Mouse (Mus musculus): ENCODE results near the gene Zdhhc14. TPM values are rescaled to one million over a fixed set of nuclear protein-coding genes. Genes with fewer than 3 reads are reported as not detected.
A peak's percentile ranks its signal among the peaks of the same experiment; 100 is the strongest.

The Zdhhc14 gene
- polyA plus RNA-seq, 1 experiment from 2014 or later, result 1.4 TPM

DNA sequence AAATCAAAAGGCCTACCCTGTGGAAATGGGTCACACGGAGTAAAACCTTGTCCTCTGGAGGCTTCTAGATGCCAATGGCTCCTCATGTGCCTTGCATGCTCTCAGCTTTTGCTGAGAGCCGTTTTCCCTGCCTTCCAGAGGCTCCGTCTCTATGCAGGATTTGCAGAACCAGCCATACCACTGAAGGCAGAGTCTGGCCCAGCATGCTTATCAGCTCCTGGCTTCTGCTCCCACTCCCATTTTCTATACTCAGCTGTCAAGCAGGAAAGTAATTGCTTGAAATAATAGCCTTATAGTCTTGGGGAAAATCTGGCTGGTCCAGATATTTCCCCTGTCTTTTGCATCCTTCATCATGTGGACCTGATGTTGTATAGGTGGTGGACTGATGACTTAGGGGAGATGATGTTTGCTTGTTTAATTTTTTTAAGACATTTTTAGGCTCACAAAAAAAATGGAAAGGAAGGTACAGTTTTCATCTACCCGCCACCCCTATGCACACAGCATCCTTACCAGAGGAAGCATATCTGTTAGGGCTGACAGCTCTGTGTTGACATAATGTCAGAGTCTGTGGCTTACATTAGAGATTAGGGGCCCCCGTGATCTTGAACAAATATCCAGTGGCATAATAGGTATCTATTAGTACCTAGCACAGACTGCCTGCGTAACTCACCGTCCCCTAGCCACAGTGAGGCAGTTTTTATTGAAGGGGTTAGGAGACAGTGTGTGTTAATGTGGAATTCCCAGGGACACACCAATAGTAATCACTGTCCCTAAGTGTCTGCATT is 218.2 kb downstream of the Zdhhc14 start:
- TF ChIP-seq CTCF (IDR thresholded peaks at IDR 0.05; ENCODE audit: low read depth), result no peak
- no peaks in the 10 kb centered on the region for H3K9me3 ChIP-seq (ENCODE audit: control insufficient read depth)
- WGBS, result 46% methylated on average over 7 of the region's 7 CpGs
- H3K27ac ChIP-seq (ENCODE audit: low read depth, low read length), result no peak overlapping the region
- no peak overlapping the region for H3K9ac ChIP-seq (ENCODE audit: low read depth, low read length)
- no peaks in the 10 kb centered on the region for H3K4me1 ChIP-seq (replicated peaks; ENCODE audit: control insufficient read depth, insufficient read depth, low read length)
- H3K4me3 ChIP-seq (ENCODE audit: low read depth, low read length), result no peak overlapping the region
- H3K36me3 ChIP-seq (ENCODE audit: control insufficient read depth, insufficient read depth), result no peaks in the 10 kb centered on the region
- no peak for ATAC-seq
- no peaks in the 10 kb centered on the region for H3K27me3 ChIP-seq (replicated peaks; ENCODE audit: control insufficient read depth, insufficient read depth, low read length)
- no peak overlapping the region for H3K4me2 ChIP-seq (replicated peaks; ENCODE audit: low read depth)

- no peak overlapping the region for H3K9ac ChIP-seq (ENCODE audit: low read depth, low read length)
- no peak overlapping the region for H3K4me2 ChIP-seq (replicated peaks; ENCODE audit: low read depth)
- no peaks in the 10 kb centered on the region for H3K4me1 ChIP-seq (replicated peaks; ENCODE audit: control insufficient read depth, insufficient read depth, low read length)
- WGBS, result 66% methylated on average over 5 of the region's 5 CpGs
- H3K27me3 ChIP-seq (replicated peaks; ENCODE audit: control insufficient read depth, insufficient read depth, low read length), result no peaks in the 10 kb centered on the region
- no peak for TF ChIP-seq CTCF (IDR thresholded peaks at IDR 0.05; ENCODE audit: low read depth)
- H3K9me3 ChIP-seq (ENCODE audit: control insufficient read depth), result no peaks in the 10 kb centered on the region
- no peak overlapping the region for H3K4me3 ChIP-seq (ENCODE audit: low read depth, low read length)
- no peak for ATAC-seq
- H3K27ac ChIP-seq (ENCODE audit: low read depth, low read length), result no peak overlapping the region
- no peaks in the 10 kb centered on the region for H3K36me3 ChIP-seq (ENCODE audit: control insufficient read depth, insufficient read depth)
Observed at GRCm38 (mm10) chr17:5711861-5712260, 219.5 kb downstream of the Zdhhc14 start.

DNA sequence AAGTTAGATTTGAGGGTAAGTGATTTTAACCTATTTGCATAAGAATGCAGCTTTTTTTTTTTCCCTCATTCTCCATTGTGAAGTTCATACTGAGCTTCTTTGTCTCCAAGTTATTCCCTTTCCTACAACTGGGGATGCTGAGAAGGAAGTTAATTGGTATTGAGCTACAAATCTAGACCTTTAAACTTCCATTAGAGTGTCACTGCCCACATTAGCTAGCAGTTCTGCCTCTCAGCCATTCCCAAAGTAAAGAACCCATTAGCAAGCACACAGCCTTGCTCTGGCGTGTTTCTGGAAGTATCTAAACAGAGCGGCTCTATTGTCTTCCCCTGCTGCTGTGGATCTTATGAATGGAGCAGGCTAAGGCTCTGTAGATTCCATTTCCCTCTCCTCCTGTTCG is 220.8 kb downstream of the Zdhhc14 start:
- no peak overlapping the region for H3K9ac ChIP-seq (ENCODE audit: low read depth, low read length)
- no peak for TF ChIP-seq CTCF (IDR thresholded peaks at IDR 0.05; ENCODE audit: low read depth)
- no peak for ATAC-seq
- no peaks in the 10 kb centered on the region for H3K36me3 ChIP-seq (ENCODE audit: control insufficient read depth, insufficient read depth)
- no peak overlapping the region for H3K27ac ChIP-seq (ENCODE audit: low read depth, low read length)
- H3K4me2 ChIP-seq (replicated peaks; ENCODE audit: low read depth), result no peak overlapping the region
- H3K4me3 ChIP-seq (ENCODE audit: low read depth, low read length), result no peak overlapping the region
- no peaks in the 10 kb centered on the region for H3K27me3 ChIP-seq (replicated peaks; ENCODE audit: control insufficient read depth, insufficient read depth, low read length)
- H3K9me3 ChIP-seq (ENCODE audit: control insufficient read depth), result no peaks in the 10 kb centered on the region
- 63% methylated on average over 3 of the region's 3 CpGs for WGBS
- no peaks in the 10 kb centered on the region for H3K4me1 ChIP-seq (replicated peaks; ENCODE audit: control insufficient read depth, insufficient read depth, low read length)

GRCm38 (mm10) chr17:5716912-5717311 is 224.6 kb downstream of the Zdhhc14 start:
- Histone ChIP-seq H3K27me3 (replicated peaks; ENCODE audit: control insufficient read depth, insufficient read depth, low read length) (no peaks in the 10 kb centered on the region), H3K27ac (ENCODE audit: low read depth, low read length) (no peak overlapping the region), H3K9me3 (ENCODE audit: control insufficient read depth) (no peaks in the 10 kb centered on the region), H3K9ac (ENCODE audit: low read depth, low read length) (no peak overlapping the region), H3K4me1 (replicated peaks; ENCODE audit: control insufficient read depth, insufficient read depth, low read length) (no peaks in the 10 kb centered on the region), H3K36me3 (ENCODE audit: control insufficient read depth, insufficient read depth) (no peaks in the 10 kb centered on the region), H3K4me3 (ENCODE audit: low read depth, low read length) (no peak overlapping the region), H3K4me2 (replicated peaks; ENCODE audit: low read depth) (no peak overlapping the region)
- WGBS, result 83% methylated on average over 4 of the region's 4 CpGs
- no peak for ATAC-seq
- no peak for TF ChIP-seq CTCF (IDR thresholded peaks at IDR 0.05; ENCODE audit: low read depth)

GRCm38 (mm10) chr17:5718768-5719387 is 226.5 kb downstream of the Zdhhc14 start:
- TF ChIP-seq CTCF (IDR thresholded peaks at IDR 0.05; ENCODE audit: low read depth), result no peak
- no peaks in the 10 kb centered on the region for H3K9me3 ChIP-seq (ENCODE audit: control insufficient read depth)
- H3K27ac ChIP-seq (ENCODE audit: low read depth, low read length), result no peak overlapping the region
- H3K36me3 ChIP-seq (ENCODE audit: control insufficient read depth, insufficient read depth), result no peaks in the 10 kb centered on the region
- H3K4me1 ChIP-seq (replicated peaks; ENCODE audit: control insufficient read depth, insufficient read depth, low read length), result no peaks in the 10 kb centered on the region
- no peak overlapping the region for H3K9ac ChIP-seq (ENCODE audit: low read depth, low read length)
- H3K27me3 ChIP-seq (replicated peaks; ENCODE audit: control insufficient read depth, insufficient read depth, low read length), result no peaks in the 10 kb centered on the region
- 80% methylated on average over 7 of the region's 7 CpGs for WGBS
- no peak overlapping the region for H3K4me2 ChIP-seq (replicated peaks; ENCODE audit: low read depth)
- no peak for ATAC-seq
- no peak overlapping the region for H3K4me3 ChIP-seq (ENCODE audit: low read depth, low read length)

- no peak overlapping the region for H3K4me3 ChIP-seq (ENCODE audit: low read depth, low read length)
- no peak overlapping the region for H3K27ac ChIP-seq (ENCODE audit: low read depth, low read length)
- no peak for ATAC-seq
- no peaks in the 10 kb centered on the region for H3K4me1 ChIP-seq (replicated peaks; ENCODE audit: control insufficient read depth, insufficient read depth, low read length)
- no peaks in the 10 kb centered on the region for H3K36me3 ChIP-seq (ENCODE audit: control insufficient read depth, insufficient read depth)
- no peaks in the 10 kb centered on the region for H3K27me3 ChIP-seq (replicated peaks; ENCODE audit: control insufficient read depth, insufficient read depth, low read length)
- WGBS, result 86% methylated on average over 2 of the region's 2 CpGs
- H3K9ac ChIP-seq (ENCODE audit: low read depth, low read length), result no peak overlapping the region
- TF ChIP-seq CTCF (IDR thresholded peaks at IDR 0.05; ENCODE audit: low read depth), result peak; percentile 56
- no peak overlapping the region for H3K4me2 ChIP-seq (replicated peaks; ENCODE audit: low read depth)
- no peaks in the 10 kb centered on the region for H3K9me3 ChIP-seq (ENCODE audit: control insufficient read depth)
Observed at GRCm38 (mm10) chr17:5722802-5723201, 230.4 kb downstream of the Zdhhc14 start.
